ENCODE assay signal across 7 mouse cellular contexts in genomic region chr14:34823136-34823535, GRCm38 (mm10). TPM values are rescaled to one million over a fixed set of nuclear protein-coding genes. Genes with fewer than 3 reads are reported as not detected.
DNase-seq lines count a peak whose midpoint lies in the region; ATAC-seq and TF ChIP-seq lines count a peak whose summit lies in the region.

No protein-coding gene starts in this region.

- DNase-seq in Muller cell, postnatal 12 days (ENCODE audit: inconsistent ontology term), result peak; percentile 74
- DNase-seq in brain, embryonic 14.5 days (ENCODE audit: low read depth), result peak; percentile 94
- DNase-seq in forebrain, embryonic 14.5 days (ENCODE audit: low spot score), result peak; percentile 86
- peak; percentile 65 for DNase-seq in kidney, adult 2 months
- peak; percentile 77 to 86 for DNase-seq in left cerebral cortex, postnatal 25 days (ENCODE audit: low spot score in 2 of 2)

- H3K9ac ChIP-seq in forebrain, embryonic 14.5 days (ENCODE audit: low read length), result peak overlapping the region; percentile 52; the same call in 1 of the 2 replicates
- H3K9ac ChIP-seq in neural tube, embryonic 14.5 days (replicated peaks; ENCODE audit: low read depth, low read length), result peak overlapping the region; percentile 50

- 1% methylated on average over 17 of the region's 17 CpGs for WGBS in forebrain, embryonic 14.5 days
- 7% methylated on average over 17 of the region's 17 CpGs for WGBS in kidney, adult 2 months
- 2% methylated on average over 17 of the region's 17 CpGs for WGBS in neural tube, embryonic 14.5 days

- H3K9me3 ChIP-seq in forebrain, embryonic 14.5 days (replicated peaks; ENCODE audit: control insufficient read depth, low read length), result no peaks in the 10 kb centered on the region
- no peaks in the 10 kb centered on the region for H3K9me3 ChIP-seq in neural tube, embryonic 14.5 days (ENCODE audit: control insufficient read depth, low read length)

- H3K4me2 ChIP-seq in forebrain, embryonic 14.5 days (ENCODE audit: low read length), result peak overlapping the region; percentile 54
- H3K4me2 ChIP-seq in neural tube, embryonic 14.5 days (ENCODE audit: low read depth, low read length), result peak overlapping the region; percentile 79

- H3K36me3 ChIP-seq in forebrain, embryonic 14.5 days (ENCODE audit: control insufficient read depth, insufficient read depth, low read length), result no peaks in the 10 kb centered on the region
- H3K36me3 ChIP-seq in kidney, adult 2 months (ENCODE audit: control insufficient read depth, insufficient read depth, low read length), result no peaks in the 10 kb centered on the region
- no peaks in the 10 kb centered on the region for H3K36me3 ChIP-seq in neural tube, embryonic 14.5 days (ENCODE audit: control insufficient read depth, insufficient read depth, low read length)

- no peak overlapping the region; the same call in 1 of the 2 replicates for H3K27ac ChIP-seq in forebrain, embryonic 14.5 days (ENCODE audit: low read depth, low read length)
- no peak overlapping the region for H3K27ac ChIP-seq in kidney, adult 2 months (ENCODE audit: insufficient read depth, low read depth, low read length)
- H3K27ac ChIP-seq in neural tube, embryonic 14.5 days (ENCODE audit: low read depth, low read length), result no peak overlapping the region

- no peak for TF ChIP-seq POLR2A in brain, embryonic 14.5 days (IDR thresholded peaks at IDR 0.05; ENCODE audit: borderline replicate concordance, extremely low read depth, insufficient read depth, insufficient read length, poor library complexity, severe bottlenecking)
- TF ChIP-seq POLR2A in kidney, adult 2 months (IDR thresholded peaks at IDR 0.05; ENCODE audit: low read depth, low read length), result no peak

- peak; percentile 50 for ATAC-seq in forebrain, embryonic 14.5 days
- ATAC-seq in neural tube, embryonic 14.5 days (ENCODE audit: low read depth), result peak; percentile 47; the same call in 1 of the 2 replicates
- ATAC-seq in granulocyte monocyte progenitor cell, adult 5-6 weeks (replicated peaks; ENCODE audit: poor library complexity, severe bottlenecking), result no peak

- peaks cover 14% of the 10 kb centered on the region; the same call in 1 of the 2 replicates for H3K4me1 ChIP-seq in forebrain, embryonic 14.5 days (ENCODE audit: control insufficient read depth, insufficient read depth, low read length)
- peaks cover 9% of the 10 kb centered on the region for H3K4me1 ChIP-seq in kidney, adult 2 months (ENCODE audit: control insufficient read depth, insufficient read depth, low read length)
- peaks cover 22% of the 10 kb centered on the region for H3K4me1 ChIP-seq in neural tube, embryonic 14.5 days (ENCODE audit: control insufficient read depth, insufficient read depth, low read length)

- peak; percentile 86 for TF ChIP-seq CTCF in brain, embryonic 14.5 days (IDR thresholded peaks at IDR 0.05; ENCODE audit: borderline replicate concordance, extremely low read depth, insufficient read depth, insufficient read length)
- TF ChIP-seq CTCF in kidney, adult 2 months (conservative IDR thresholded peaks at IDR 0.05; ENCODE audit: insufficient read depth, insufficient read length, low read depth, low read length), result peak; percentile 64; the same call in 1 of the 2 replicates

- intact Hi-C loops in left cerebral cortex, postnatal 25 days (cut with DNase I), result loop anchor here (5.0 kb wide), 5 partner anchors 74 to 1389 kb away; no protein-coding TSS in a partner anchor

- peaks cover 37% of the 10 kb centered on the region for H3K27me3 ChIP-seq in forebrain, embryonic 14.5 days (replicated peaks; ENCODE audit: control insufficient read depth, insufficient read depth, low read length)
- peaks cover 6% of the 10 kb centered on the region; the same call in 1 of the 2 replicates for H3K27me3 ChIP-seq in kidney, adult 2 months (replicated peaks; ENCODE audit: control insufficient read depth, insufficient read depth, low read length)
- H3K27me3 ChIP-seq in neural tube, embryonic 14.5 days (ENCODE audit: control insufficient read depth, insufficient read depth, low read length), result peaks cover 9% of the 10 kb centered on the region

- H3K4me3 ChIP-seq in forebrain, embryonic 14.5 days (ENCODE audit: low read depth, low read length), result peak overlapping the region; percentile 29
- H3K4me3 ChIP-seq in kidney, adult 2 months (ENCODE audit: insufficient read depth, low read depth, low read length), result no peak overlapping the region; the same call in 1 of the 2 replicates
- peak overlapping the region; percentile 27 for H3K4me3 ChIP-seq in neural tube, embryonic 14.5 days (ENCODE audit: low read depth, low read length)

RNA-seq across cellular contexts. Expression of gene Grid1, which starts 3.2 kb away (rescaled TPM):
- 7.3 and 14.8 TPM in 2 replicates for polyA plus RNA-seq in brain, embryonic 14.5 days (2012; rRNA removed)
- 1.1 and 1.9 TPM in 2 replicates for polyA plus RNA-seq in forebrain, embryonic 14.5 days (2014; fragmentation: Nextera tagmentation; extraction: Ambion mirVana)
- polyA plus RNA-seq in kidney, adult 2 months (2012; rRNA removed), result 1.3 and 1.4 TPM in 2 replicates
- total RNA-seq in left cerebral cortex, postnatal 25 days (2021), result 10 to 100 TPM; 47.6 to 50.6 TPM
- 6.8 and 7.9 TPM in 2 replicates for polyA plus RNA-seq in neural tube, embryonic 14.5 days (2014; fragmentation: Nextera tagmentation; extraction: Ambion mirVana)
- total RNA-seq in granulocyte monocyte progenitor cell, adult 5-6 weeks (2014; fragmentation: Nextera tagmentation), result not detected in 2 replicates
- total RNA-seq in granulocyte monocyte progenitor cell, adult 5-6 weeks (2017), result not detected in 2 replicates
